Mouse (Mus musculus): ENCODE data around the gene Tcf7.

DNA sequence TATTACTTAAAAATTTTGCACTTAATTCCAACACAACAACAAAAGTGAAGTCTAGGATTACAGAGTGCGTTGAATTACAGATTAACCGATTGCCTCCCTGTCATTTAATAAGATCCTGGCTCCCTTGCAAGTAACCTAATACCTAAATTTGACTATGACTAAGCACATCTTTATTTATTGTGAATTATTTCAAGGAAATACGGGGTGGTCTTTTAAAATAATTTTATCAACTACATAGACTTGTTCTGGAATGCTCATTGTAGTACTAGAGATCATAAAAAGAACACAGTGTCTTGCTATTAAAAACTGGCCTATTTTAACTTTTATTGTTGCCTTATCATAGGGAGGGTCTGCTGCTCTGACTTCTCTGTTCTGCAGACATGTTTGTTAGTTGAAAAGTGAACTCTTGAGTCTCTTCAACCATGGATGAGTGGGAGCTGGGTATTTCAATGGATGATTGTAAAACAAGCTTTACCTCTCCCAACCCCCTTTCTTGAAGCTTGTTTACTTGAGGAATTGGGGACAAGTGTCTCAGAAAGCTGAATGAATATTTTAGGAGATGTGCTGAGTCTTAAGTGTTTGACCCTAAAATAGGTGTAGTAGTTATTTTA, 49.7 kb downstream of the Tcf7 start:
- TF ChIP-seq CTCF (IDR thresholded peaks at IDR 0.05; ENCODE audit: low read depth, low read length), result no peak
- no peak for TF ChIP-seq GATA1 (IDR thresholded peaks at IDR 0.05; ENCODE audit: borderline replicate concordance, low read length)
- TF ChIP-seq POLR2AphosphoS5 (IDR thresholded peaks at IDR 0.05; ENCODE audit: insufficient replicate concordance, low read depth, low read length), result no peak
- no peak for TF ChIP-seq TAL1 (conservative IDR thresholded peaks at IDR 0.05; ENCODE audit: low read depth, low read length)
- no peak for TF ChIP-seq GATA2 (IDR thresholded peaks at IDR 0.05; ENCODE audit: borderline replicate concordance, low read depth, low read length)
